Mouse (Mus musculus) small intestine, adult 10 weeks (tissue): ENCODE measurements around the gene Mgarp. TPM values are rescaled to one million over a fixed set of nuclear protein-coding genes. Genes with fewer than 3 reads are reported as not detected.

Experiments used
- polyA plus RNA-seq: library from polyadenylated mRNA; stranded (reverse); fragments of 350-450 nt; fragmentation: Illumina TruSeq; extraction: RNeasy Lipid Tissue Mini Kit (QIAGEN cat#74804); gene quantifications from one replicate; pipeline ENCODE4 v1.2.3, GENCODE M21; 2014; ENCODE audit warnings: low replicate concordance

Mgarp gene
- not detected for polyA plus RNA-seq

GRCm38 (mm10) chr3:51396219-51397068, at the start of gene Mgarp:
Mgarp (minus strand) TSS chr3:51396738.

GRCm38 (mm10) chr3:51415098-51416072, 18.8 kb upstream of the Mgarp start, which contains the start of gene Naa15:
Naa15 (plus strand) TSS chr3:51415148.

GRCm38 (mm10) chr3:51408561-51409183, 12.1 kb upstream of the Mgarp start, which contains the start of gene Ndufc1:
Ndufc1 (minus strand) TSS chr3:51408988.

DNA sequence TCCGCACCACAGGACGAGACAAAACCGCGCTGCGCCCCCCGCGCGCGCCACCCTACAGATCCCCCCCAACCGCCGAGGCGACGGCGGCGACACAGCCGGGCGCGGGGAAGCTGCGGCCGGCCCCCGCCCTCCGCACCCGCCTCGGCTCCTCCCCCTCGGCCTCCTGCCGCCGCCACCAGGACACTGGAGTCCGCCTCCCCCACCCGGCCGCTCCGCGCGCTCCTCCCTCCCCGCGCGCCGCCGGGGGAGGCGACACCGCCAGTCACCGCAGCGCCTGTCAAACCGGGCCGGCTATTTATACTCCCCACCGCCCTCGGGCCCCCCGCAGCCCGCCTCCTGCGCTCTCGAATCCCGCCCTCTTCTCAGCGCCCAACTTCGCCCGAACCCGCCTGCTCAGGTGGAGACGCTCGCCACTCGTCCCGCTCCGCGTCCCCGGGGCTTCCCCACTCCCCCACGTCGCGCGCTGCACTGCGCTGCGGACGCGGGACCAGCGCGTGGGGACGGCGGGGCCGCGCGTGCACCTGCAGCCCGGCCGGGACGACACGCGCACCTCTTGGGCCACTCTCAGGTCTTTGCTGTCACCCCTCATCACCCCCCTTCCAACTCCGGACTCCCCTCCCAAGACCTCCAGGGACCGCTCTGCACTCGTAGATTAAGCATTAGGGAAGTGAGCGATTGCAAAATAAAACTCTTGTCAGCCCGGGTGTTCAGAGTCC, 55.8 kb downstream of the Mgarp start, which contains the start of gene Elf2:
TSS of gene Elf2 (minus strand) at position 112 of the 716 bp plus-strand sequence.

Other genes with a start within 250 kb of the Mgarp start
- 46.6 TPM for gene Noct, start 172.3 kb downstream of the Mgarp start, polyA plus RNA-seq
- gene Elf2, start 56.1 kb downstream of the Mgarp start, polyA plus RNA-seq: 46.6 TPM
- gene Ndufc1, start 12.2 kb upstream of the Mgarp start, polyA plus RNA-seq: 662 TPM
- 210 TPM for gene Naa15, start 18.4 kb upstream of the Mgarp start, polyA plus RNA-seq
- gene Rab33b, start 87.2 kb upstream of the Mgarp start, polyA plus RNA-seq: 27.5 TPM
- 40.4 TPM for gene Setd7, start 164.1 kb upstream of the Mgarp start, polyA plus RNA-seq